Mouse (Mus musculus): Measurements from ENCODE around the gene 4930544G11Rik. TPM values are rescaled to one million over a fixed set of nuclear protein-coding genes. Genes with fewer than 3 reads are reported as not detected.

4930544G11Rik gene
- polyA plus RNA-seq, 1 experiment, result not detected

GRCm38 (mm10) chr6:65950492-65950891 is 1.9 kb upstream of the 4930544G11Rik start:
- no peaks in the 10 kb centered on the region for H3K79me3 ChIP-seq (ENCODE audit: low read depth)
- H3K4me3 ChIP-seq (ENCODE audit: insufficient read depth, poor library complexity, severe bottlenecking), result no peak overlapping the region
- H3K27me3 ChIP-seq (ENCODE audit: control insufficient read depth, insufficient read depth, insufficient read length), result no peaks in the 10 kb centered on the region
- no peaks in the 10 kb centered on the region for H3K79me2 ChIP-seq (ENCODE audit: control insufficient read depth, insufficient read depth)
- TF ChIP-seq MYOD1 (IDR thresholded peaks at IDR 0.05; ENCODE audit: control insufficient read depth, insufficient read length, low read depth), result no peak
- no peak for TF ChIP-seq USF1 (IDR thresholded peaks at IDR 0.05; ENCODE audit: low read depth)
- no peak for TF ChIP-seq CEBPB (IDR thresholded peaks at IDR 0.05; ENCODE audit: low read depth)
- TF ChIP-seq MAX (IDR thresholded peaks at IDR 0.05), result no peak
- TF ChIP-seq MYOG (IDR thresholded peaks at IDR 0.05; ENCODE audit: control insufficient read depth, extremely low read depth, insufficient read length), result no peak
- TF ChIP-seq FOSL1 (IDR thresholded peaks at IDR 0.05; ENCODE audit: insufficient read depth, low read length, poor library complexity, severe bottlenecking), result no peak
- TF ChIP-seq CTCF (IDR thresholded peaks at IDR 0.05; ENCODE audit: control insufficient read depth, insufficient read depth, insufficient read length), result no peak
- no peak overlapping the region for H3ac ChIP-seq (ENCODE audit: control insufficient read depth, insufficient read length, low read depth)
- no peaks in the 10 kb centered on the region for H3K36me3 ChIP-seq (ENCODE audit: control insufficient read depth, insufficient read depth)

- no peak overlapping the region for H3ac ChIP-seq (ENCODE audit: control insufficient read depth, insufficient read length, low read depth)
- no peaks in the 10 kb centered on the region for H3K79me2 ChIP-seq (ENCODE audit: control insufficient read depth, insufficient read depth)
- no peaks in the 10 kb centered on the region for H3K79me3 ChIP-seq (ENCODE audit: low read depth)
- TF ChIP-seq CTCF (IDR thresholded peaks at IDR 0.05; ENCODE audit: control insufficient read depth, insufficient read depth, insufficient read length) (no peak), USF1 (IDR thresholded peaks at IDR 0.05; ENCODE audit: low read depth) (no peak), MYOD1 (IDR thresholded peaks at IDR 0.05; ENCODE audit: control insufficient read depth, insufficient read length, low read depth) (no peak), FOSL1 (IDR thresholded peaks at IDR 0.05; ENCODE audit: insufficient read depth, low read length, poor library complexity, severe bottlenecking) (no peak), CEBPB (IDR thresholded peaks at IDR 0.05; ENCODE audit: low read depth) (no peak), MAX (IDR thresholded peaks at IDR 0.05) (no peak), MYOG (IDR thresholded peaks at IDR 0.05; ENCODE audit: control insufficient read depth, extremely low read depth, insufficient read length) (no peak)
- H3K4me3 ChIP-seq (ENCODE audit: insufficient read depth, poor library complexity, severe bottlenecking), result no peak overlapping the region
- H3K36me3 ChIP-seq (ENCODE audit: control insufficient read depth, insufficient read depth), result no peaks in the 10 kb centered on the region
- H3K27me3 ChIP-seq (ENCODE audit: control insufficient read depth, insufficient read depth, insufficient read length), result no peaks in the 10 kb centered on the region
Measured at GRCm38 (mm10) chr6:65969386-65970111, 17.1 kb downstream of the 4930544G11Rik start.

GRCm38 (mm10) chr6:65970410-65970809 is 18.0 kb downstream of the 4930544G11Rik start:
- TF ChIP-seq FOSL1 (IDR thresholded peaks at IDR 0.05; ENCODE audit: insufficient read depth, low read length, poor library complexity, severe bottlenecking), result no peak
- TF ChIP-seq CEBPB (IDR thresholded peaks at IDR 0.05; ENCODE audit: low read depth), result no peak
- no peak for TF ChIP-seq MAX (IDR thresholded peaks at IDR 0.05)
- no peak for TF ChIP-seq MYOD1 (IDR thresholded peaks at IDR 0.05; ENCODE audit: control insufficient read depth, insufficient read length, low read depth)
- H3K36me3 ChIP-seq (ENCODE audit: control insufficient read depth, insufficient read depth), result no peaks in the 10 kb centered on the region
- H3K79me2 ChIP-seq (ENCODE audit: control insufficient read depth, insufficient read depth), result no peaks in the 10 kb centered on the region
- H3K4me3 ChIP-seq (ENCODE audit: insufficient read depth, poor library complexity, severe bottlenecking), result no peak overlapping the region
- H3ac ChIP-seq (ENCODE audit: control insufficient read depth, insufficient read length, low read depth), result no peak overlapping the region
- no peaks in the 10 kb centered on the region for H3K79me3 ChIP-seq (ENCODE audit: low read depth)
- H3K27me3 ChIP-seq (ENCODE audit: control insufficient read depth, insufficient read depth, insufficient read length), result no peaks in the 10 kb centered on the region

GRCm38 (mm10) chr6:65992081-65992480 is 39.7 kb downstream of the 4930544G11Rik start:
- Histone ChIP-seq H3K79me3 (ENCODE audit: low read depth) (no peaks in the 10 kb centered on the region), H3K4me3 (ENCODE audit: insufficient read depth, poor library complexity, severe bottlenecking) (no peak overlapping the region), H3K36me3 (ENCODE audit: control insufficient read depth, insufficient read depth) (no peaks in the 10 kb centered on the region), H3K27me3 (ENCODE audit: control insufficient read depth, insufficient read depth, insufficient read length) (no peaks in the 10 kb centered on the region), H3ac (ENCODE audit: control insufficient read depth, insufficient read length, low read depth) (no peak overlapping the region), H3K79me2 (ENCODE audit: control insufficient read depth, insufficient read depth) (no peaks in the 10 kb centered on the region)
- TF ChIP-seq CTCF (IDR thresholded peaks at IDR 0.05; ENCODE audit: control insufficient read depth, insufficient read depth, insufficient read length) (no peak), CEBPB (IDR thresholded peaks at IDR 0.05; ENCODE audit: low read depth) (no peak), MYOG (IDR thresholded peaks at IDR 0.05; ENCODE audit: control insufficient read depth, extremely low read depth, insufficient read length) (no peak), USF1 (IDR thresholded peaks at IDR 0.05; ENCODE audit: low read depth) (no peak), MAX (IDR thresholded peaks at IDR 0.05) (no peak), FOSL1 (IDR thresholded peaks at IDR 0.05; ENCODE audit: insufficient read depth, low read length, poor library complexity, severe bottlenecking) (no peak)

GRCm38 (mm10) chr6:65998343-65998742 is 45.9 kb downstream of the 4930544G11Rik start:
- Histone ChIP-seq H3K4me3 (ENCODE audit: insufficient read depth, poor library complexity, severe bottlenecking) (no peak overlapping the region), H3K27me3 (ENCODE audit: control insufficient read depth, insufficient read depth, insufficient read length) (no peaks in the 10 kb centered on the region), H3K79me2 (ENCODE audit: control insufficient read depth, insufficient read depth) (no peaks in the 10 kb centered on the region), H3K79me3 (ENCODE audit: low read depth) (no peaks in the 10 kb centered on the region), H3K36me3 (ENCODE audit: control insufficient read depth, insufficient read depth) (no peaks in the 10 kb centered on the region), H3ac (ENCODE audit: control insufficient read depth, insufficient read length, low read depth) (no peak overlapping the region)
- TF ChIP-seq CTCF (IDR thresholded peaks at IDR 0.05; ENCODE audit: control insufficient read depth, insufficient read depth, insufficient read length) (no peak), MYOG (IDR thresholded peaks at IDR 0.05; ENCODE audit: control insufficient read depth, extremely low read depth, insufficient read length) (no peak), CEBPB (IDR thresholded peaks at IDR 0.05; ENCODE audit: low read depth) (no peak)

Other genes with a start within 250 kb of the 4930544G11Rik start
- 8.2 TPM for gene Prdm5, start 173.6 kb upstream of the 4930544G11Rik start, polyA plus RNA-seq (2012; fragmentation: generic; extraction: Trizol)